Mouse (Mus musculus) midbrain, postnatal 0 days (tissue): ENCODE results near the gene Elf4. TPM values are rescaled to one million over a fixed set of nuclear protein-coding genes. Genes with fewer than 3 reads are reported as not detected.

Source experiments
- ATAC-seq: fragments of 200-750 bp; cut with Nextera tagmentation; 2 replicates; pipeline ENCODE4 v1.8.0; 2017; ENCODE audit warnings: moderate number of reproducible peaks, mild to moderate bottlenecking, moderate TSS enrichment, moderate library complexity; ENCODE audit not compliant: low FRiP score
- DNase-seq: peaks from one replicate; pipeline ENCODE4 v3.0.0-alpha.2; 2015; ENCODE audit warnings: low spot score
- H3K27ac ChIP-seq: fragments of 300-500 bp; sonication (generic); 2 replicates; pipeline ENCODE4 v1.5.1; 2014; ENCODE audit warnings: low read depth, mild to moderate bottlenecking, low read length, mixed read lengths
- H3K27me3 ChIP-seq: fragments of 300-500 bp; sonication (generic); 2 replicates; pipeline ENCODE4 v1.6.1; 2014; ENCODE audit warnings: low read length, control low read depth, mixed read lengths; ENCODE audit not compliant: insufficient read depth
- H3K36me3 ChIP-seq: fragments of 300-500 bp; sonication (generic); 2 replicates; pipeline ENCODE4 v1.6.1; 2014; ENCODE audit warnings: low read length, control low read depth, mixed read lengths; ENCODE audit not compliant: insufficient read depth
- H3K4me1 ChIP-seq: fragments of 300-500 bp; sonication (generic); 2 replicates; pipeline ENCODE4 v1.6.1; 2014; ENCODE audit warnings: mild to moderate bottlenecking, control low read depth, antibody characterized with exemption, low read length, mixed read lengths; ENCODE audit not compliant: insufficient read depth
- H3K4me2 ChIP-seq: fragments of 300-500 bp; sonication (generic); 2 replicates; pipeline ENCODE4 v1.6.1; 2014; ENCODE audit warnings: low read depth, mild to moderate bottlenecking, low read length, mixed read lengths; ENCODE audit not compliant: poor library complexity, severe bottlenecking
- H3K4me3 ChIP-seq: fragments of 300-500 bp; sonication (generic); 2 replicates; pipeline ENCODE4 v1.5.1; 2014; ENCODE audit warnings: low read depth, mild to moderate bottlenecking, low read length, moderate library complexity
- H3K9ac ChIP-seq: fragments of 300-500 bp; sonication (generic); replicated peaks from 2 replicates; pipeline ENCODE4 v1.6.1; 2014; ENCODE audit warnings: mild to moderate bottlenecking, low read length, moderate library complexity, mixed read lengths; ENCODE audit not compliant: poor library complexity, severe bottlenecking
- H3K9me3 ChIP-seq: fragments of 300-500 bp; sonication (generic); 2 replicates; pipeline ENCODE4 v1.6.1; 2016; ENCODE audit warnings: low read length, control low read depth
- CTCF ChIP-seq: IDR thresholded peaks from 2 replicates; pipeline ENCODE4 v1.5.1; 2016; ENCODE audit warnings: antibody characterized with exemption, mild to moderate bottlenecking
- WGBS: fragments of 180-500 bp; shearing (Covaris S2); extraction: QIAGEN DNeasy Blood & Tissue Kit; methylation state at CpG from one replicate; pipeline ENCODE4 v1.1.7; 2014; 5-methylcytosine and 5-hydroxymethylcytosine counted together
- polyA plus RNA-seq: library from polyadenylated mRNA; unstranded; fragments of >200 nt; fragmentation: Nextera tagmentation; extraction: Ambion mirVana; gene quantifications from 2 replicates; pipeline ENCODE4 v1.2.1, GENCODE M21; 2015
- total RNA-seq: library from RNA; depleted of rRNA; stranded (reverse); fragments of >200 nt; gene quantifications from 2 replicates; pipeline ENCODE4 v1.2.3, GENCODE M21; 2014

The Elf4 gene
- total and polyA plus RNA-seq, 2 experiments from 2014 or later = 0.22 to 0.99 TPM

DNA sequence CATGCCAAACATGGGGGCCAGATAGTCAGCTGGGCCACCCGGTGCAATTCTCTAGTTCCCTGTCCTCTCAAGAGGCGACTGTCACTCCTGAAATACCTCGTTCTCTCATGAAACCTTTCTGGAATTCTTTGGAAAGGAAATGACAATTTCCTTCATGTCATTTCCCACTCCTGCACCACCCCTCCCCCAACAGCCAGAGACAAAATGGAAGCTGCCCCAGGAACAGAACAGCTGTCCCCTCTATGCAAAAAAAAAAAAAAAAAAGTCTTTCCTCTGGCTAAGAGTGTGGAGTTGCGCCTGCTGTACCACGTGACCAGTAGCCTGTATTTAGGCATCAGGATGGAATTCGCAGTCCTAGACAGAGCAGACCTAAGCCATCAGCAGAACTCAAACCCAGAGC, 34.7 kb downstream of the Elf4 start:
- ATAC-seq = no peak
- H3K9me3 ChIP-seq = no peaks in the 10 kb centered on the region
- no peaks in the 10 kb centered on the region for H3K27me3 ChIP-seq
- no peak for DNase-seq
- H3K4me3 ChIP-seq = no peak overlapping the region
- WGBS = 83% methylated on average over 6 of the region's 6 CpGs
- no peaks in the 10 kb centered on the region for H3K36me3 ChIP-seq
- no peak for TF ChIP-seq CTCF
- H3K27ac ChIP-seq = no peak overlapping the region
- H3K9ac ChIP-seq = no peak overlapping the region
- no peaks in the 10 kb centered on the region for H3K4me1 ChIP-seq
- no peak overlapping the region for H3K4me2 ChIP-seq

GRCm38 (mm10) chrX:48425280-48425679, 37.7 kb downstream of the Elf4 start:
- Histone ChIP-seq H3K36me3 (no peaks in the 10 kb centered on the region), H3K9ac (no peak overlapping the region), H3K4me3 (no peak overlapping the region), H3K27ac (no peak overlapping the region), H3K4me2 (no peak overlapping the region), H3K9me3 (no peaks in the 10 kb centered on the region), H3K27me3 (no peaks in the 10 kb centered on the region), H3K4me1 (no peaks in the 10 kb centered on the region)
- no peak for ATAC-seq
- 70% methylated on average over 7 of the region's 7 CpGs for WGBS
- TF ChIP-seq CTCF = no peak
- DNase-seq = no peak

GRCm38 (mm10) chrX:48424583-48424982, 38.3 kb downstream of the Elf4 start:
- ATAC-seq (no peak), DNase-seq (no peak)
- H3K4me3 ChIP-seq = no peak overlapping the region
- H3K4me1 ChIP-seq = no peaks in the 10 kb centered on the region
- H3K27me3 ChIP-seq = no peaks in the 10 kb centered on the region
- no peak overlapping the region for H3K27ac ChIP-seq
- H3K4me2 ChIP-seq = no peak overlapping the region
- 55% methylated on average over 3 of the region's 3 CpGs for WGBS
- no peak overlapping the region for H3K9ac ChIP-seq
- TF ChIP-seq CTCF = no peak
- H3K36me3 ChIP-seq = no peaks in the 10 kb centered on the region
- no peaks in the 10 kb centered on the region for H3K9me3 ChIP-seq

GRCm38 (mm10) chrX:48423671-48424070, 39.3 kb downstream of the Elf4 start:
- 63% methylated on average over 1 of the region's 1 CpGs for WGBS
- Histone ChIP-seq H3K4me2 (no peak overlapping the region), H3K9me3 (no peaks in the 10 kb centered on the region), H3K27me3 (no peaks in the 10 kb centered on the region), H3K9ac (no peak overlapping the region), H3K4me3 (no peak overlapping the region), H3K4me1 (no peaks in the 10 kb centered on the region), H3K27ac (no peak overlapping the region), H3K36me3 (no peaks in the 10 kb centered on the region)
- DNase-seq = no peak
- ATAC-seq = no peak
- TF ChIP-seq CTCF = no peak

- no peaks in the 10 kb centered on the region for H3K27me3 ChIP-seq
- no peak overlapping the region for H3K4me2 ChIP-seq
- no peaks in the 10 kb centered on the region for H3K36me3 ChIP-seq
- no peaks in the 10 kb centered on the region for H3K9me3 ChIP-seq
- H3K4me3 ChIP-seq = no peak overlapping the region
- TF ChIP-seq CTCF = peak; percentile 79
- H3K4me1 ChIP-seq = no peaks in the 10 kb centered on the region
- WGBS = 28% methylated on average over 4 of the region's 4 CpGs
- ATAC-seq = no peak
- no peak overlapping the region for H3K9ac ChIP-seq
- H3K27ac ChIP-seq = no peak overlapping the region
- peak; percentile 64 for DNase-seq
Measured at GRCm38 (mm10) chrX:48422986-48423385, 39.9 kb downstream of the Elf4 start.

GRCm38 (mm10) chrX:48418417-48418816, 44.5 kb downstream of the Elf4 start:
- 85% methylated on average over 2 of the region's 2 CpGs for WGBS
- H3K4me3 ChIP-seq = no peak overlapping the region
- H3K4me2 ChIP-seq = no peak overlapping the region
- H3K27me3 ChIP-seq = no peaks in the 10 kb centered on the region
- no peaks in the 10 kb centered on the region for H3K4me1 ChIP-seq
- no peak overlapping the region for H3K27ac ChIP-seq
- TF ChIP-seq CTCF = no peak
- no peak overlapping the region for H3K9ac ChIP-seq
- H3K36me3 ChIP-seq = no peaks in the 10 kb centered on the region
- no peak for DNase-seq
- ATAC-seq = no peak
- no peaks in the 10 kb centered on the region for H3K9me3 ChIP-seq

DNA sequence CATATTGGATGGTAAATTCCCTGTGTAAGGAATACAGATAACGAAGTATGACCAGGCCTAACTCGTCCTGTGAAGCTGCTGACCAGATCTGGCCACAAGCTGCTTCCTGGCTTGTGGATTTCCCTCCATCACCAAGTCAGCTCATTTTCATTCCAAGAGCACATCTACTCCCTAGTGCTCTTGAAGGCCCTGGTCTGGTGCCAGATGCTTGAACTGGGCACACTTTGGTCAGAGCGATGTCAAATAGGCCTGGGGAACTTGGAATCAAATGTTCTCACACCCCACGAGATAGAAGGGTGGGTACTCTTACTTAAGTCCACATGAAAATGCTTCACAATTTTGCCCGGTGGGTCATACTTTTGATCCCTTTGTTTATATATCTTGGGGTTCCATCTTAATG, 48.6 kb downstream of the Elf4 start:
- no peak overlapping the region for H3K27ac ChIP-seq
- H3K4me2 ChIP-seq = no peak overlapping the region
- no peak for DNase-seq
- no peaks in the 10 kb centered on the region for H3K36me3 ChIP-seq
- H3K27me3 ChIP-seq = no peaks in the 10 kb centered on the region
- WGBS = 84% methylated on average over 5 of the region's 5 CpGs
- no peak for ATAC-seq
- no peak overlapping the region for H3K4me3 ChIP-seq
- no peak for TF ChIP-seq CTCF
- H3K9me3 ChIP-seq = no peaks in the 10 kb centered on the region
- no peak overlapping the region for H3K9ac ChIP-seq
- H3K4me1 ChIP-seq = no peaks in the 10 kb centered on the region
